Mouse (Mus musculus) CH12.LX (cell line): ENCODE measurements around the gene Id2.

ENCODE experiments used
- IRF4 ChIP-seq: IDR thresholded peaks from 2 replicates; pipeline ENCODE4 v1.6.1; 2014; ENCODE audit warnings: low read depth, mild to moderate bottlenecking, inconsistent platforms, low read length, improper control_type of control experiment
- POLR2AphosphoS2 ChIP-seq: IDR thresholded peaks from 2 replicates; pipeline ENCODE4 v1.6.1; 2011; ENCODE audit warnings: low read depth, low read length, improper control_type of control experiment

- TF ChIP-seq IRF4 = no peak
- TF ChIP-seq POLR2AphosphoS2 = no peak
Observed at GRCm38 (mm10) chr12:25116126-25116525, 19.2 kb upstream of the Id2 start.
